Mouse (Mus musculus): ENCODE measurements around the gene Scamp2.

Gene Scamp2

DNA sequence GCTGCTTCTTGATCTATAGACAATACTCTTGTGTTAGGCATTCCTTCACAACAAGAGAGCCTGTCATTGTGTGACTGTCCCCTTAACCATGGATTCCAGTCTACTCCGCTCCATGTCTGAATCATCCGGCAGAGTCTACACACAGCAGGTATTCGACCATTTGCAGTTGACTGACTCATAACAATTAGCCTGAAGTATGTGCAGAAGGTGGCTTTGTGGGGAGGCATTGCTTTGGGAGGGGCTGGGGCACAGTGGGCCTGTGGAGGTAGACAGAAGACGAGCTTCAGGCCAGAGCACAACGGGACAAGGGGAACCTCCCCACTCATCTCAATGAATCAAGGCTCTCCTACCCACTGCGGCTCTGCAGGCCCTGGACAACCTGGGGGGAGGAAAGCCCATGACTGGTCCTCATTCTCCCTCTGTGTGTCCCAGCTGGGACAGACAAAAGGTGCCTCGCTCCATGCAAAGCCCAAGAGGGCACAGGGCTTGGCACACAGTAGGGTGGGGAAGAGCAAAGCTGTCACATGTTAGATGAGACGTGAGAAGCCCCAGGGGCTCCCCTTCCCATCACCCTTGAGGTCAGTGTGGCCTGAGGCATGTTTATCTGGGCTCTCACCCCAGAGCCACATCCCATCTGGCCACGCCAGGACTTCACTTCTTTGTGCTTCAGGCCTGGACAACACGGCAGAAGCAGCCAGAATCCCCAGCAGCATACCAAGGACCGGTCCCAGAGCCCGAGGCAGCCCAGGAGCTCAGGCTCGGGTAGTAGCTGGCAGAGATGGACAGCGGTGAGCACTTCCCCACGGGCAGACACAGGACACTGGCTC lies 65.1 kb downstream of the Scamp2 start:
- DNase-seq (ENCODE audit: low read depth in 1 of 2, low spot score in 2 of 2): no peak

DNA sequence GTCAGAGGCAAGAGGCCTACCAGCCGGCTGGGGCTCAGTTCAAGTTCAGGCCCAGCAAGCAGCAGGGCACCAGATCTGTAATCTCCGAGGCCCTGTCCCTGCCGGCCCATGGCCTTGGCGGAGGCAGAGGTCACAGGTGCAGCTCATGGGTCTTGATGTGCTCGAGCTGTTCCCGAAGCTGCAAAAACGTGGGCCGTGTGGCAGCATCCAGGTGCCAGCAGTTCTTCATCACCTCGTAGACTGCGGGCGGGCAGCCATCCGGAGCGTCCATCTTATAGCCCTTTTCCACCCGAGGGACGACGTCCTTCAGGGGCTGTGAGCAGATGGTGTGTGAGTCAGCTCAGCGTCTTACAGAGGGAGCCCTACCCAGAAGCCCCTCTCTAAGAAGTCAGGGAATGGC lies 66.4 kb downstream of the Scamp2 start:
- DNase-seq (ENCODE audit: low read depth in 1 of 2, low spot score in 2 of 2): no peak

DNA sequence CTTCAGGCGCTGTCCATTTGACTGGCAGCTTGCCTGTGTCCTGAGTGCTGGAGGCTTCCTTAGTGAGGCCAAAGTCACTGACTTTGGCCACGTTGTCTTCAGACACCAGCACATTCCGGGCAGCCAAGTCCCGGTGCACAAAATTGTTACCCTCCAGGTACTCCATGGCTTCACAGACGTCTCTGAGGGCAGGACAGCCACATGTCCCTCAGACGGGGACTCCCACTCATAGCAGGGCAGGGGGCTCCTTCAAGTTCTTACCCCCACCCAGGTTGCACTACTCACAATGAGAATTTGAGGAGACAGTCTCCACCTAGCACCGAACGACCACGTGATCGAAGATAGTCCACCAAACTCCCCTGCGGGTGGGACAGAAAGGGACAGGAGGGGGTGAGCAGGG lies 67.1 kb downstream of the Scamp2 start:
- DNase-seq (ENCODE audit: low read depth in 1 of 2, low spot score in 2 of 2): no peak

- no peak for DNase-seq (ENCODE audit: low read depth in 1 of 2, low spot score in 2 of 2)
Measured at GRCm38 (mm10) chr9:57628717-57629116, 68.0 kb downstream of the Scamp2 start.

DNA sequence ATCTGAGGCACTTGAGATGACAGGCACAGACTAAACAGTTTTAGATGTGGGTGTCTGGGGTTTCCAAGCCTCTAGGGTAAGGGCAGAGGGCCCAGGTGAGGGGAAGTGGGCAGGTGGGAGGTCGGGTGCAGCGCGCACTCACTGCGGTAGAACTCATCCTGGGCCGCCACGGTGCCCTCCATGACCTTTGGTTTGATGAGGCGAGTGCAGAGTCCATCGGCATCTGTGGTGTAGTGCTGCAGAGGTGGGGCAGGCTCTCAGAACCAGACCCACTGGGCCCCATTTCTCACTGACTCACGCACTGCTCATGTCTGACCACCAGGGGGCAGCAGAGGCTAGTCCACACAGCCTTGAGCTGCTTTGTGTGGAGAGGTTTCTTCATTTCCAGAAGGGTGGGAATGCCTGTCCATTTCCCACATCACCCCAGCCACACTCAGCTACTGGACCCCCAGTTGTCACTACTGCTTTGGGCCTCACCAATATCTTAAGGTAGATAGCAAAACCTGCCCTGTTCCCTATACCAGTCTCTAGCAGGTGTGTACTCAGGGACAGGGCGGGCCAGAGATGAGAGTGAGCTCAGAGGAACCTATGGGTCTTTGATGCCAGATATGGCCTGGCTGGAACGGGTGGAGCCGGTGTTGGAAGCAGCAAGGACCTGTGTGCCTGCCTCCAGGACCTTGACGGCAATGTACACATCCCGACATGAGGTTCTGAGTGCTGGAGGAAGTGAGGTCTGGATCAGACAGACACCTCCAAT lies 68.6 kb downstream of the Scamp2 start:
- peak in 1 of 2 experiments; percentile 67 for DNase-seq (ENCODE audit: low read depth in 1 of 2, low spot score in 2 of 2)

- no peak for DNase-seq (ENCODE audit: low read depth in 1 of 2, low spot score in 2 of 2)
Measured at GRCm38 (mm10) chr9:57633481-57634024, 72.8 kb downstream of the Scamp2 start.

GRCm38 (mm10) chr9:57637272-57637671 lies 76.5 kb downstream of the Scamp2 start:
- DNase-seq (ENCODE audit: low read depth in 1 of 2, low spot score in 2 of 2): no peak

- DNase-seq (ENCODE audit: low read depth in 1 of 2, low spot score in 2 of 2): no peak
Measured at GRCm38 (mm10) chr9:57637741-57638322, 77.1 kb downstream of the Scamp2 start.
